Mouse (Mus musculus) adipose tissue, adult 10 weeks (tissue): ENCODE results near the gene Aanat. TPM values are rescaled to one million over a fixed set of nuclear protein-coding genes. Genes with fewer than 3 reads are reported as not detected.

Source experiments
- polyA plus RNA-seq: library from polyadenylated mRNA; stranded (reverse); fragments of 350-450 nt; fragmentation: Illumina TruSeq; extraction: RNeasy Lipid Tissue Mini Kit (QIAGEN cat#74804); gene quantifications from one replicate; pipeline ENCODE4 v1.2.3, GENCODE M21; 2014; ENCODE audit warnings: low read depth, low replicate concordance

The Aanat gene
- not detected for polyA plus RNA-seq

DNA sequence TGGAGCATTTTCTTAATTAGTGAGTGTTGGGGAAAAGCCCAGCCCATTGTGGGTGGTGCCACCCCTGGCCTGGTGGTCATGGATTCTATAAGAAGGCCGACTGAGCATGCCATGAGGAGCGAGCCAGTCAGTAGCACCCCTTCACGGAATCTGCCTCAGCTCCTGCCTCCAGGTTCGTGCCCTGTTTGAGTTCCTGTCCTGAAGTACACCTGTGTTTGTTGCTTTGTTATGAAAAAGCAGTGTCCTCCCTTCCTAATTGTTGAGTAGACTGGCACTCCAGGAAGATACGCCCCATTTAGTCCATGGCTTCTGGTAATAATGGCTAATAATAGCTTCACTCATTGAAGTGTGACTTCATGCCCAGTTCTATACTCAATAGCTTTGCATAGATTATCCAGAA lies at the start of gene Aanat:
TSS of gene Aanat (plus strand) at position 123 of the 400 bp plus-strand sequence.

GRCm38 (mm10) chr11:116581376-116581814 lies 4.8 kb upstream of the Aanat start, which contains the start of gene Ube2o:
Gene Ube2o, minus strand, starts transcription at chr11:116581447.

DNA sequence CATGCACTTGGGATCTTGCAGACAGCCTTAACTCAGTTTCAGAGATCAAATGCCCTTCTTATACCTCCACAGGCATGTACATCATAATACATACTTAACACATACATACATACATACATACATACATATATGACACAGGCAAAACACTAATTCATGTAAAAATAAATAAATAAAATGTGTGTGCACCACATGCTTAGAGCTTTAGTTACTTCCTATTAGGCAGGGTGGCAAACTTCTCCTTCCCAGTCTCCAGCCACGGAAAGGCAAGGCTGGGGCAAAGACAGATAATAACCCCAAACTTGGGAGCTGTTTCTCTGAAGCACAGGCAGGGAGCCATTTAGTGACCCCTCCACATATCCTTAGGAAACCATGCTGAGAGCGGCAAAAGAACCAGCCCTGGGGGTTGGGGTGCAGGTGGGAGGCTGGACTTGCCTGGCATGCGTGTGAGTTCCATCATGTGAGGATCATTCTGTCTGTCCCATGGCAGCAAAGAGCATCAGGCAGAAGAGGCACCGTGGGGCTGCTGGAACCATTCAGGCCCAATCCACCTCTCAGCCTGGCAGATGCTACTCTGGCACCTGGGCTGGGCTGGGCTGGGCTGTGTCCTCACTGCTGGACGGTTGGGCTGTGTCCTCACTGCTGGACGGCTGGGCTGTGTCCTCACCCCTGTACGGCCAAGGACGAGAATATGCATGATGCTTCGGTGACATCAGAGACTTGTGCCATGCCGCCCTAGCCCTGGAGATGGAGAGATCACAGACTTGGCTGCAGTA lies 40.3 kb downstream of the Aanat start, which contains the start of gene Rhbdf2:
TSS of gene Rhbdf2 (minus strand) at position 721 of the 773 bp plus-strand sequence.

Other genes starting within 250 kb of the Aanat start
- gene Rnf157, start 173.4 kb upstream of the Aanat start, polyA plus RNA-seq: 13.9 TPM
- gene Ubald2, start 152.3 kb upstream of the Aanat start, polyA plus RNA-seq: 69.7 TPM
- 7.1 TPM for gene Qrich2, start 120.2 kb upstream of the Aanat start, polyA plus RNA-seq
- gene Prpsap1, start 92.2 kb upstream of the Aanat start, polyA plus RNA-seq: 63.6 TPM
- gene Sphk1, start 55.5 kb upstream of the Aanat start, polyA plus RNA-seq: 15.7 TPM
- gene Ube2o, start 5.0 kb upstream of the Aanat start, polyA plus RNA-seq: 17.5 TPM
- gene Rhbdf2, start 40.6 kb downstream of the Aanat start, polyA plus RNA-seq: 14.5 TPM
- 3.3 TPM for gene Prcd, start 67.1 kb downstream of the Aanat start, polyA plus RNA-seq
- 43.7 TPM for gene Cygb, start 67.9 kb downstream of the Aanat start, polyA plus RNA-seq
- not detected for gene St6galnac1, start 189.1 kb downstream of the Aanat start, polyA plus RNA-seq
- 15.9 TPM for gene Mxra7, start 241.6 kb downstream of the Aanat start, polyA plus RNA-seq